Mouse (Mus musculus): ENCODE results near the gene Mmp3.
"Not testable (repeated sequence)": the region's sequence is repeated elsewhere in the genome, so short reads cannot be mapped to it uniquely, and the experiment has no call there.

The Mmp3 gene

DNA sequence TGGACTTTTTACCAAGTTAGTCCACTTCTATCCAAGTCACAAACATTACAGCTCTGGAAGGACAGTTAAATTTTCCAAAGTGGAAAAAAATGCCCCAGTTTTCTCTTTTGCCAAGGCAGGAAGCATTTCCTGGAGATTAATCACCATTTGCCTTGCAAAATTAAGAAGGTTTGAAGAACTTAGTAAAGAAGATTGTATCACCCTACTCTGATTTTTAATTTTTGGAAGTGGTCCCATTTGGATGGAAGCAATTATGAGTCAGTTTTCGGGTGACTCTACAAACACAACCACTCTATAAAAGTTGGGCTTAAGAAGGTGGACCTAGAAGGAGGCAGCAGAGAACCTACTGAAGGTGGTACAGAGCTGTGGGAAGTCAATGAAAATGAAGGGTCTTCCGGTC lies at the start of gene Mmp3:
Gene Mmp3, plus strand, starts transcription at position 301 of the 400 bp plus-strand sequence.
- DNase-seq (ENCODE audit: inconsistent age in 2 of 2, low spot score in 1 of 2) = no peak

DNA sequence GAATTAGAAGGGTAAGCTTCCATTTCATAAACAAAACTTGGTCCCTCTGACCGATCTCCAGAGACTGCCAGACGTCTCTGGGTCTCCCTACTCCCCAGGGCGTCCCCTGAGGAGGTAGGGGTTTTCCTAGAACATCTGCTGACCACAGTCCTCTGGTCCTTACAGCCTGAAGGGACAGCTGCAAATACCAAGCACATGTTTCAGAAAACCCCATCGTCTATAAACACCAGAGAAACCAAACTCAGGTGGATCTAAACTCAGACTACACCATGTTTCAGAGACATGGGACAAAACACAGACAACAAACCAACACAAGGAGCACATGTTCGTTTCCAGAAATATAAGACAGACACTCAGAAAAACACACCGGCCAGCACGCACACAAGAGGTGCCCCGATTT lies 49.1 kb upstream of the Mmp3 start:
- not testable (repeated sequence) for DNase-seq (ENCODE audit: inconsistent age in 2 of 2, low spot score in 1 of 2)

DNA sequence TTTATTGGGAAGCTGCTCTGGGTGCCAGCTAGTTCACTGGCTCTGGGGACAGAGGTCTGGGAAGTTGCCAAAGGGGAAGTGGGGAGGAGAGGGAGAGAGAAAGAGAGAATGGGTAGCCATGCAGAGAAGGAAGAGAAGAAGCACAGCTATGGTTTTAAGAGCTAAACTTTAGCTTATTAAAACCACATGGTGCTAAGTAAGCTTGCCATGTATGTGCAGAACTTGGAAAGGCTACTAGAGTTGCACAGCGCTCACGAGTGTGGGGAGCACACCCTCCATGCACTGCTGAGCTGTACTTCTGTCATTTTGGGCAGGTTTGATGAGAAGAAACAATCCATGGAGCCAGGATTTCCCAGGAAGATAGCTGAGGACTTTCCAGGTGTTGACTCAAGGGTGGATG lies 7.7 kb downstream of the Mmp3 start:
- no peak for DNase-seq (ENCODE audit: inconsistent age in 2 of 2, low spot score in 1 of 2)

DNA sequence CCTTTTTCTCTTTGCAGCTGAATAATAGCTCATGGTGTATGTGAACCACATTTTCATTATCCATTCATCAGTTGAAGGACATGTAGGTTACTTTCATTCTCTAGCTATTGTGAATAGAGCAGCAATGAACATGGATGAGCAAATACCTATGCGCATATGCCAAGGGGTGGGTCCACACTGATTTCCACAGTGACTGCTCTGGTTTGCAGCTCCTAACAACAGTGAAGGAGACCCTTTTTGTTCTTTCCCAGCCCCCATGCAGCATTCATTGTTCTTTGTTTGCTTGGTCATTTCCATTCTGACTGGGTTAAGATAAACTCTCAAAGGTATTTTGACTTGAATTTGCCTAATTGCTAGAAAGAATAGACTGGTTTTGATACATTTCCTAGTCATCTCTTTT lies 24.6 kb downstream of the Mmp3 start:
- no peak for DNase-seq (ENCODE audit: inconsistent age in 2 of 2, low spot score in 1 of 2)

DNA sequence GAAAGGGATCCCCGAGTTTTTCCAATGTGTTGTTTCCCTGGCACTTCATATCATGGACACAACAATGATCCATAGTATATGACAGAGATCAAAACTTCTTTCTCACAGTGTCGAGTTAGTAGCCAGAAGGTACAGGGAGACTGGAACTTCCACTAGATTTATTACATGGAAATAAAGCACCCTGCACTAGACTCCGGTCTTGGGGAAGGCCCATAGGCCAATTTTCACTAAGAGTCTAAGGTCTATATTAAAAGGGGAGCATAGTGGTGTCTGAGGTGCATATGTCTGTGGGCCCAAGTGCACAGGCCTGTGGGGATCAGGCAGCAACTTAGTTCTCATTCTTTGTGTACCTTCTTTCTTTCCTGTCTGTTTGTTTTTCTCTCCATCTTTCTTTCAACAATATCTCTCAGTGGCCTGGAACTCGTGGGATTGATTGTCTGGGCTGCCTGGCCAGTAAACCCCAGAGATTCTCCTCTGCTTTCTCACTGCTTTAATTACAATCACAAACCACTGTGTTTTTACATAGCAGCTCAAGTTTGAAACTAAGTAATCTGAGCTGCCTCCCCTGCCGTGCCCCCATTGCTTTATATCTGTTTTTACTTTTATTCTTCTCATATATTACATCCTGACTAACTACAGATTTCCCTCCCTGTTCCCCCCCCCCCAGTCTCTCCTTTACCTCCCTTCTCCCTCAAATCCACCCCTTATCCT lies 38.2 kb downstream of the Mmp3 start:
- no peak for DNase-seq (ENCODE audit: inconsistent age in 2 of 2, low spot score in 1 of 2)

DNA sequence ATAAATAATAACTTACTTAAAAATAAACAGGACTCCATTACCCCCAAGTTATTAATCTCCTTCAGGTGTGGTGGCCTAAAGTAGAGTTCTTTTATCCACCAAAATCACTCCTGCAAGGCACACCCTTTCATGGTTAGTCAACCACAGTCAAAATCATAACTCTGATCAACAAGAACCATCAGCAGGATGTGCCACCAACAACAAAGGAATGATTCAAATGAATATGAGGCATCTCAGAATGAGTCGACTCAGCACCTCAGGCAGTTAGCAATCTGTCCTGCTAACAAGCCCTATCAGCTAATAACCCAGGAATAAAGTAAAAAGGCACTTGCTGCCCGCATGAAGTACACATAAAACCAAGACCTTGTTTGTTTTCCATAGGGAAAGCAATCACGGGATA lies 55.5 kb downstream of the Mmp3 start:
- no peak for DNase-seq (ENCODE audit: inconsistent age in 2 of 2, low spot score in 1 of 2)

DNA sequence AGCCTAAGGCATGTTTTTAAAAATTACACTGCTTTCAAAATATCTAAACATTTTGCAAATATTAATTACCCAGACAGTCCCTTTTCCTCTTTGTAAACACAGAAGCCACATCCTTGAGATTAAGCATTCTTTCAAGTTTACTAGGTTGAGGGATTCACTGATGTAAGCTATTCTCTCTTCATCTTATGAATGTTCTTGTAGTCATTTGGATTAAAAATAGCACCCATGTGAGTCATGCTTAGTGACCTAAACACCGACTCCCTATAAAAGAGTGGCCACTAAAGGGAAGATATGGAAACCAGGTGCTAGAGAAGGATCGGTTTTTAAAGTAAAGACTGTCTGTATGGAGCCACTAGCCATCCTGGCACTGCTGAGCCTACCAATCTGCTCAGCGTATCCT lies 56.4 kb downstream of the Mmp3 start, which contains the start of gene Mmp10:
Gene Mmp10, plus strand, starts transcription at position 302 of the 400 bp plus-strand sequence.
- no peak for DNase-seq (ENCODE audit: inconsistent age in 2 of 2, low spot score in 1 of 2)

All from adrenal gland, adult (tissue).